Mouse (Mus musculus): ENCODE results near the gene Gabrb1.

- TF ChIP-seq POLR2A (IDR thresholded peaks at IDR 0.05; ENCODE audit: insufficient read depth, low read length) (no peak), CTCF (IDR thresholded peaks at IDR 0.05; ENCODE audit: low read depth, low read length) (no peak), EP300 (IDR thresholded peaks at IDR 0.05; ENCODE audit: insufficient read depth, low read depth, low read length) (no peak)
Measured at GRCm38 (mm10) chr5:71917206-71917605, 259.3 kb downstream of the Gabrb1 start.
